Mouse (Mus musculus): Measurements from ENCODE around the gene Cyp4f16. TPM values are rescaled to one million over a fixed set of nuclear protein-coding genes. Genes with fewer than 3 reads are reported as not detected.
"Not testable (repeated sequence)": the region's sequence is repeated elsewhere in the genome, so short reads cannot be mapped to it uniquely, and the experiment has no call there.

Cyp4f16 gene
- polyA plus RNA-seq, 1 experiment: 39.7 TPM

DNA sequence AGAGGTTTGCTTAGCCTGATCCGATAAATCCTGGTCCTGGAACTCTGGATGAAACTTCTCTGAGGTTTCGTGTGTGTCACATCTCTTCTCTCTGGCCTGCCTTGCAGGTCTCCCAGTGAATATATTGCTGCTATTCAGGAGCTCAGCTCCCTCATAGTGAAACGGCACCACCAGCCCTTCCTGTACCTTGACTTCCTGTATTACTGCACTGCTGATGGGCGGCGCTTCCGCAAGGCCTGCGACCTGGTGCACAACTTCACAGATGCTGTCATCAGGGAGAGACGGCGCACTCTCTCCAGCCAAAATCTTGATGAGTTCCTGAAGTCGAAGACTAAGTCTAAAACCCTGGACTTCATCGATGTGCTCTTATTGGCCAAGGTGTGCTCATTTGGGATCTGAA, 12.5 kb upstream of the Cyp4f16 start:
- Histone ChIP-seq H3K27ac (ENCODE audit: insufficient read depth, low read length) (peak overlapping the region; percentile 47), H3K4me1 (ENCODE audit: control insufficient read depth, insufficient read depth, insufficient read length) (peaks cover 18% of the 10 kb centered on the region), H3K27me3 (ENCODE audit: control insufficient read depth, insufficient read depth, low read length) (no peaks in the 10 kb centered on the region), H3K4me3 (ENCODE audit: extremely low read depth, insufficient read depth, insufficient read length) (peak overlapping the region; percentile 62), H3K36me3 (ENCODE audit: control insufficient read depth, insufficient read depth, low read length) (peaks cover 3% of the 10 kb centered on the region)
- peak; percentile 45 for TF ChIP-seq POLR2A (IDR thresholded peaks at IDR 0.05; ENCODE audit: low read depth, low read length)
- no peak for TF ChIP-seq CTCF (IDR thresholded peaks at IDR 0.05; ENCODE audit: extremely low read depth, insufficient read depth, insufficient read length, insufficient replicate concordance)
- 28% methylated on average over 11 of the region's 11 CpGs for WGBS
- DNase-seq (ENCODE audit: low read depth in 1 of 2, low spot score in 2 of 2): peak; percentile 20 to 43

- WGBS: 100% methylated on average over 1 of the region's 1 CpGs
- DNase-seq (ENCODE audit: low read depth in 1 of 2, low spot score in 2 of 2); H3K27ac ChIP-seq (ENCODE audit: insufficient read depth, low read length); H3K4me3 ChIP-seq (ENCODE audit: extremely low read depth, insufficient read depth, insufficient read length); H3K36me3 ChIP-seq (ENCODE audit: control insufficient read depth, insufficient read depth, low read length); H3K27me3 ChIP-seq (ENCODE audit: control insufficient read depth, insufficient read depth, low read length): not testable (repeated sequence)
- H3K4me1 ChIP-seq (ENCODE audit: control insufficient read depth, insufficient read depth, insufficient read length): peaks cover 18% of the 10 kb centered on the region
Measured at GRCm38 (mm10) chr17:32526341-32526740, 10.0 kb upstream of the Cyp4f16 start.

DNA sequence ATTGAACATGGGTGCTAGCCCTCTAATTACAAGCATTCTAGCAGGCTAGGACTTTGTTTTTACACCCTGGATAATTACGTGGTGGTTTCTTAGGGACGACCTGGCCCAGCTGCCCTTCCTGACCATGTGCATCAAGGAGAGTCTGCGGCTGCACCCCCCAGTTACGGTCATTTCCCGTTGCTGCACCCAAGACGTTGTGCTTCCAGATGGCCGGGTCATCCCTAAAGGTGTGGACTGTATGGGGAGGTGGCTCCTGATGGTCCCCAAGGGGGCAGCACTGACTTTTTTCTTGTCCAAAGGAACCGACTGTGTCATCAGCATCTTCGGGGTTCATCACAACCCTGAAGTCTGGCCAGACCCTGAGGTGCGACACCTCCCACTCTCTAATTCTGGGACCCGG, 8.6 kb upstream of the Cyp4f16 start:
- peaks cover 12% of the 10 kb centered on the region for H3K4me1 ChIP-seq (ENCODE audit: control insufficient read depth, insufficient read depth, insufficient read length)
- no peak for DNase-seq (ENCODE audit: low read depth in 1 of 2, low spot score in 2 of 2)
- 85% methylated on average over 11 of the region's 11 CpGs for WGBS
- TF ChIP-seq POLR2A (IDR thresholded peaks at IDR 0.05; ENCODE audit: low read depth, low read length) (no peak), CTCF (IDR thresholded peaks at IDR 0.05; ENCODE audit: extremely low read depth, insufficient read depth, insufficient read length, insufficient replicate concordance) (no peak)
- H3K27ac ChIP-seq (ENCODE audit: insufficient read depth, low read length): no peak overlapping the region
- H3K27me3 ChIP-seq (ENCODE audit: control insufficient read depth, insufficient read depth, low read length): no peaks in the 10 kb centered on the region
- H3K36me3 ChIP-seq (ENCODE audit: control insufficient read depth, insufficient read depth, low read length): no peaks in the 10 kb centered on the region
- H3K4me3 ChIP-seq (ENCODE audit: extremely low read depth, insufficient read depth, insufficient read length): no peak overlapping the region

- WGBS: 14% methylated on average over 26 of the region's 26 CpGs
- H3K27ac ChIP-seq (ENCODE audit: insufficient read depth, low read length): peak overlapping the region; percentile 42; the same call in 1 of the 2 replicates
Measured at GRCm38 (mm10) chr17:32528408-32529337, 7.7 kb upstream of the Cyp4f16 start.

DNA sequence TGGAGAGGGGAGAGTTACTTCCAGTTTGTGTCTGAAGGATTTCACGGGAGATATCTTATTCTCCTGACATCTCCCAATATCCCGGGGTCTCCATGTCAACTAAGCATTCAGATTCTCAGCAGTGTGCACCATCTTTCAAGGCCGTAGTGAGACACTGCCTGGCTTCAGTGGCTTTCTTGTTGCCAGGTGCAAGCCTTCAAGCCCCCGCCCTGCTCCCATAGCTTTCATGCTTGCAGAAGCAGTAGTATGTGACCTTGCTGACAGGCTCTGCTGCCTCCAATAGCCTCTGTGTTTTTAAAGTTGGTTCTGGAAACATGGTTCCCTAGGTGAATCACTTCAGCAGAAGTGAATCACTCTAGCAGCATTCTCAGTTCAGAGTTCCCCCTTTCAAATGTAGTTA, 4.0 kb upstream of the Cyp4f16 start:
- 63% methylated on average over 4 of the region's 4 CpGs for WGBS
- H3K27ac ChIP-seq (ENCODE audit: insufficient read depth, low read length); H3K27me3 ChIP-seq (ENCODE audit: control insufficient read depth, insufficient read depth, low read length); DNase-seq (ENCODE audit: low read depth in 1 of 2, low spot score in 2 of 2); H3K36me3 ChIP-seq (ENCODE audit: control insufficient read depth, insufficient read depth, low read length); H3K4me3 ChIP-seq (ENCODE audit: extremely low read depth, insufficient read depth, insufficient read length): not testable (repeated sequence)
- H3K4me1 ChIP-seq (ENCODE audit: control insufficient read depth, insufficient read depth, insufficient read length): peaks cover 19% of the 10 kb centered on the region

More at GRCm38 (mm10) chr17:32528408-32529337, 7.7 kb upstream of the Cyp4f16 start:
- Histone ChIP-seq H3K36me3 (ENCODE audit: control insufficient read depth, insufficient read depth, low read length) (no peaks in the 10 kb centered on the region), H3K27me3 (ENCODE audit: control insufficient read depth, insufficient read depth, low read length) (no peaks in the 10 kb centered on the region), H3K4me1 (ENCODE audit: control insufficient read depth, insufficient read depth, insufficient read length) (peaks cover 6% of the 10 kb centered on the region), H3K4me3 (ENCODE audit: extremely low read depth, insufficient read depth, insufficient read length) (peak overlapping the region; percentile 54)
- DNase-seq (ENCODE audit: low read depth in 1 of 2, low spot score in 2 of 2): peak; percentile 74 to 83
- TF ChIP-seq POLR2A (IDR thresholded peaks at IDR 0.05; ENCODE audit: low read depth, low read length) (peak; percentile 62), CTCF (IDR thresholded peaks at IDR 0.05; ENCODE audit: extremely low read depth, insufficient read depth, insufficient read length, insufficient replicate concordance) (peak; percentile 90)

DNA sequence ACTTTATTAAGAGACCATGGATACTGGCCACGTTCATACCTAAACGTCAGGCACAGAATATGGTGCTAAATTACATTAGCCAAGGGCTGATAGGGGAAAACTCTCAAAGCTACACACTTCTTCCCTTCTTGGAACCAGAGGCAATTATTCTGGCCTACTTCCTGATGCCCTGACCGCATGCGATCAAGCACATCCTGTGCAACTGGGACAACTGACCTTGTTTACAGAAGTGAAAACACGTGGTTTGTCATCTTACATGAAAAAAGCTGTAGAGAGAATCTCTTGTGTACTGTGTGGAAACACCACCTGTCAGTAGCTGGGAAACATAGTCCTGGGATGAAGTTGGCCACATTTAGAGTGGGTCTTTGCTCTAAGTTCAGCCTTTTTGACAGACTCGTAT, 2.3 kb upstream of the Cyp4f16 start:
- DNase-seq (ENCODE audit: low read depth in 1 of 2, low spot score in 2 of 2): no peak
- TF ChIP-seq POLR2A (IDR thresholded peaks at IDR 0.05; ENCODE audit: low read depth, low read length) (no peak), CTCF (IDR thresholded peaks at IDR 0.05; ENCODE audit: extremely low read depth, insufficient read depth, insufficient read length, insufficient replicate concordance) (no peak)
- Histone ChIP-seq H3K36me3 (ENCODE audit: control insufficient read depth, insufficient read depth, low read length) (no peaks in the 10 kb centered on the region), H3K4me1 (ENCODE audit: control insufficient read depth, insufficient read depth, insufficient read length) (peaks cover 15% of the 10 kb centered on the region; the same call in 1 of the 2 replicates), H3K4me3 (ENCODE audit: extremely low read depth, insufficient read depth, insufficient read length) (no peak overlapping the region), H3K27ac (ENCODE audit: insufficient read depth, low read length) (no peak overlapping the region), H3K27me3 (ENCODE audit: control insufficient read depth, insufficient read depth, low read length) (no peaks in the 10 kb centered on the region)
- 31% methylated on average over 6 of the region's 6 CpGs for WGBS

DNA sequence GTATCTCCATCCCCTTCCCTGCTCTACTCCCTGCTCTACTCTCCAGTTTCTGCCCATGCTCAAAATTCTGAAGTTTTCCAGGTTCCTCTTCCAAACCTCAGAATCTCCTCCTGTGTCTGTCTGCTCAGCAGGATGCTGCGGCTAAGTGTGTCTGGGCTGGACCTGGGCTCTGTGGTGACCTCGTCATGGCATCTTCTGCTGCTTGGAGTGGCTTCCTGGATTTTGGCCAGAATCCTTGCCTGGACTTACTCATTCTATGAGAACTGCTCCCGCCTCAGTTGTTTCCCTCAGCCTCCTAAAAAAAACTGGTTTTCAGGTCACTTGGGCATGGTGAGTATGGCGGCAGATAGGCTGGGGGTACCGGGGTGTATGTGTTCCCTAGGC, 501 bp downstream of the Cyp4f16 start:
- Histone ChIP-seq H3K27me3 (ENCODE audit: control insufficient read depth, insufficient read depth, low read length) (no peaks in the 10 kb centered on the region), H3K36me3 (ENCODE audit: control insufficient read depth, insufficient read depth, low read length) (no peaks in the 10 kb centered on the region), H3K4me3 (ENCODE audit: extremely low read depth, insufficient read depth, insufficient read length) (peak overlapping the region; percentile 52; the same call in 1 of the 2 replicates), H3K4me1 (ENCODE audit: control insufficient read depth, insufficient read depth, insufficient read length) (peaks cover 15% of the 10 kb centered on the region; the same call in 1 of the 2 replicates), H3K27ac (ENCODE audit: insufficient read depth, low read length) (no peak overlapping the region)
- WGBS: 65% methylated on average over 5 of the region's 5 CpGs
- no peak for DNase-seq (ENCODE audit: low read depth in 1 of 2, low spot score in 2 of 2)
- TF ChIP-seq CTCF (IDR thresholded peaks at IDR 0.05; ENCODE audit: extremely low read depth, insufficient read depth, insufficient read length, insufficient replicate concordance): no peak
- TF ChIP-seq POLR2A (IDR thresholded peaks at IDR 0.05; ENCODE audit: low read depth, low read length): no peak

- not testable (repeated sequence) for H3K27me3 ChIP-seq (ENCODE audit: control insufficient read depth, insufficient read depth, low read length); H3K27ac ChIP-seq (ENCODE audit: insufficient read depth, low read length); H3K4me1 ChIP-seq (ENCODE audit: control insufficient read depth, insufficient read depth, insufficient read length); H3K36me3 ChIP-seq (ENCODE audit: control insufficient read depth, insufficient read depth, low read length); H3K4me3 ChIP-seq (ENCODE audit: extremely low read depth, insufficient read depth, insufficient read length); DNase-seq (ENCODE audit: low read depth in 1 of 2, low spot score in 2 of 2)
- WGBS: 79% methylated on average over 5 of the region's 5 CpGs
Measured at GRCm38 (mm10) chr17:32544792-32545191, 8.4 kb downstream of the Cyp4f16 start.

DNA sequence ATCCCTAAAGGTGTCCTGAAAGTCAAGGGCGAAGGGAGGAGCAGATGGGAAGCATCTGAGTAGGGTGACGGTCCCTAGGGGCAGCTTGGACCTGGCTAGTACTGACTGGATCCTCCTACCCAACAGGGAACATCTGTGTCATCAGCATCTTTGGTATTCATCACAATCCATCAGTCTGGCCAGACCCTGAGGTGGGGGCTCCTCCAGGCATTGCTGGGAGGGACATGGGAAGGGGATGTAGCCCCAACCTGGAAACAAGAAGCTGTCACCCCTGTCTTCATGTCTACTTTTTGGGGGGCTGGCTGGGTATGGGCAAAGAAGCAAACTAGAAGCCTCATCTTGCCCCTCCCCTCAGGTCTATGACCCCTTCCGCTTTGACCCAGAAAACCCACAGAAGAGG, 14.0 kb downstream of the Cyp4f16 start:
- not testable (repeated sequence) for H3K4me3 ChIP-seq (ENCODE audit: extremely low read depth, insufficient read depth, insufficient read length); H3K36me3 ChIP-seq (ENCODE audit: control insufficient read depth, insufficient read depth, low read length); DNase-seq (ENCODE audit: low read depth in 1 of 2, low spot score in 2 of 2); H3K27ac ChIP-seq (ENCODE audit: insufficient read depth, low read length); H3K27me3 ChIP-seq (ENCODE audit: control insufficient read depth, insufficient read depth, low read length); H3K4me1 ChIP-seq (ENCODE audit: control insufficient read depth, insufficient read depth, insufficient read length)
- 95% methylated on average over 3 of the region's 3 CpGs for WGBS
